Mouse (Mus musculus) liver, adult 2 months (tissue): ENCODE results near the gene Ppfia2.

Source experiments
- CTCF ChIP-seq: fragments of 200-500 bp; IDR thresholded peaks from 2 replicates; pipeline ENCODE4 v1.5.1; 2011; ENCODE audit warnings: low read depth, low read length, control low read depth
- POLR2A ChIP-seq: fragments of 200-500 bp; IDR thresholded peaks from 2 replicates; pipeline ENCODE4 v1.6.1; 2011; ENCODE audit warnings: low read length, control low read depth; ENCODE audit not compliant: insufficient read depth; ENCODE audit errors: extremely low read depth

GRCm38 (mm10) chr10:106509281-106510165 is 39.4 kb downstream of the Ppfia2 start:
- TF ChIP-seq CTCF (no peak), POLR2A (no peak)
